Mouse (Mus musculus): ENCODE data around the gene Pnkp.
A peak's percentile ranks its signal among the peaks of the same experiment; 100 is the strongest.

Pnkp gene

GRCm38 (mm10) chr7:44857042-44857552, at the start of gene Pnkp:
Gene Pnkp (plus strand): TSS chr7:44857139.
- DNase-seq, result peak; percentile 78 to 87

DNA sequence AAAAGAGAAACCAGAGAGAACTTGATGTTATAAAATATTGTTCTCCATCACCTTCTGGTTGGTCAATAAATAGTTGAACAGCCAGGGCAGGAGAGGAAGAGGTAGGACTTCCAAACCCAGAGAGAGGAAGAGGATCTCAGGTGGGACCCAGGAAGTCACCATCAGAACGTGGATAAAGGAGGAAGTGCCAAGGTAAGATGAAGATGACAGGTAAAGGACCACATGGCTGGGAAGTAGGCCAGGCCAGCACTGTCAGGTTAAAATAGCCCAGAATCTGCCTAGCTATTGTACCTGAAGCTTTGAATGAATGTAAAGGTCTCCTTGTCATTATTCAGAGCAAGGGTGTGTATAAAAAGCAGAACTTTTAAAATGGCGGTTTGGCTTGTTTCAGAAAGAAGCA, 48.0 kb upstream of the Pnkp start:
- no peak for DNase-seq

- no peak for DNase-seq
Measured at GRCm38 (mm10) chr7:44809466-44809865, 47.5 kb upstream of the Pnkp start.

DNA sequence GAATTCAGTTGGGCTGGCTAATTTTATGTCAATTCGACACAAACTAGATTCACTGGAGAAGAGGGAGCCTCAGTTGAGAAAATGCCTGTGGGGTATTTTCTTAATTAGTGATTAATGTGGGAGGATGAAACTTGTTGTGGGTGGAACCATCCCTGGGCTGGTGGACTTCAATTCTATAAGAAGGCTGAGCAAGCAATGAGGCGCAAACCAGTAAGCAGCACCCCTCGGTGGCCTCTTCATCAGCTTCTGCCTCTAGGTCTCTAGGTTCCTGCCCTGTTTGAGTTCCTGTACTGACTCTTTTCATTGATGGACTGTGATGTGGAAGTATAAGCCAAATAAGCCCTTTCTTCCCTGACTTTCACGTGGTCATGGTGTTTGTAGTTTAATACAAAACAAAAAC, 46.6 kb upstream of the Pnkp start:
- no peak for DNase-seq

- DNase-seq, result no peak
Measured at GRCm38 (mm10) chr7:44810819-44811557, 46.0 kb upstream of the Pnkp start.

GRCm38 (mm10) chr7:44812651-44813325, 44.2 kb upstream of the Pnkp start:
- DNase-seq, result no peak

GRCm38 (mm10) chr7:44813985-44814384, 43.0 kb upstream of the Pnkp start:
- no peak for DNase-seq

DNA sequence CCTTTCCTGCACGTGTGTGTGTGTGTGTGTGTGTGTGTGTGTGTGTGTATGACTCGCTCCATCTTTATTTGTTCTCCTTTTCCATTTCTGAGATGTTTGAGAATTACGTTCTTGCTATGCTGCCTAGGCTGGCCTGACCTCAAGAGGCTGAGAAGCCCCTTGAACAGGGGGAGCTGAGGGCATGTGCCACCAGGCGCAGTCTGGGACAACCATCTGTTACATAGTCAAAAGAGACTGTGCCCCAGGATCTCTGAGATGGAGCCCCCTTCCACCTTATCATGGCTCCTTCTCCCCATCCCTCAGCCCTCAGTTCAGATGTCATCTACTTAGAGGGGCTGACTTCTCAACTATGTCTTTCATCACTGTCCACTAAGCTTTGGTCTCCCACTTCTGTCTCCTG, 42.5 kb upstream of the Pnkp start:
- no peak for DNase-seq

- peak in 1 of 2 experiments; percentile 18 for DNase-seq
Measured at GRCm38 (mm10) chr7:44814952-44815553, 41.9 kb upstream of the Pnkp start.

- peak; percentile 99 for DNase-seq
Measured at GRCm38 (mm10) chr7:44815721-44816469, 41.0 kb upstream of the Pnkp start, which contains the start of the genes Nup62 and Il4i1. Gene Nup62 (plus strand): TSS chr7:44816088. Gene Il4i1 (plus strand): TSS chr7:44816387.

- DNase-seq, result peak in 1 of 2 experiments; percentile 50
Measured at GRCm38 (mm10) chr7:44816470-44817021, 40.4 kb upstream of the Pnkp start, which contains the start of gene Atf5. Gene Atf5 (minus strand): TSS chr7:44816658.

GRCm38 (mm10) chr7:44817441-44817840, 39.5 kb upstream of the Pnkp start:
- DNase-seq, result no peak

GRCm38 (mm10) chr7:44818164-44818563, 38.8 kb upstream of the Pnkp start:
- DNase-seq, result peak in 1 of 2 experiments; percentile 0

- DNase-seq, result peak in 1 of 2 experiments; percentile 9
Measured at GRCm38 (mm10) chr7:44818751-44819235, 38.1 kb upstream of the Pnkp start.

- peak in 1 of 2 experiments; percentile 0 for DNase-seq
Measured at GRCm38 (mm10) chr7:44819391-44819790, 37.5 kb upstream of the Pnkp start.

- DNase-seq, result peak in 1 of 2 experiments; percentile 0
Measured at GRCm38 (mm10) chr7:44819863-44820262, 37.1 kb upstream of the Pnkp start.

DNA sequence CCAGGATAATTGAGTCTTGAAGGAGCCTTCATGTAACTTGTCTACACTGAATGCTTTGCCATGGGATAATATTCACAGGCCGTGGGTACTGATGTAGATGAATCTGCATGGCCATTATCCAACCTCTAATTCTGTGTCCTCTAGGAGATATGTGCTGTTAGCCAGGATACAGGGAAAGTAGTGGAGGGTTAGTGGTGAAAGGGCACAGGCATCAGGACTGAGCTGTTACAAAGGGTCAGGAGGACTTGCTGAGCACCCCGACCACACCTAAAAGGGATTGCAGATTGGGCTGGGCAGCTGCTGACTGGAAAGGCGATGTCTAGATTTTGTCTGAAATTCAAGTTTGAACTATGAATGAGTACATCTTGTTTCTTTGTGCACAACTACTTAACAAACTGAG, 36.4 kb upstream of the Pnkp start:
- peak in 1 of 2 experiments; percentile 0 for DNase-seq

- peak in 1 of 2 experiments; percentile 1 for DNase-seq
Measured at GRCm38 (mm10) chr7:44821666-44822448, 35.1 kb upstream of the Pnkp start.

- DNase-seq, result no peak
Measured at GRCm38 (mm10) chr7:44823409-44823808, 33.5 kb upstream of the Pnkp start.

GRCm38 (mm10) chr7:44824872-44825271, 32.1 kb upstream of the Pnkp start:
- peak; percentile 62 to 79 for DNase-seq

- DNase-seq, result no peak
Measured at GRCm38 (mm10) chr7:44826771-44827170, 30.2 kb upstream of the Pnkp start.

All from kidney, adult 8-10 months (tissue).